Mouse (Mus musculus) stomach, postnatal 0 days (tissue): ENCODE results near the gene Zc3h15. TPM values are rescaled to one million over a fixed set of nuclear protein-coding genes. Genes with fewer than 3 reads are reported as not detected.

ENCODE experiments used
- ATAC-seq: fragments of 200-750 bp; cut with Nextera tagmentation; 2 replicates; pipeline ENCODE4 v1.8.0; 2017; ENCODE audit not compliant: low FRiP score, low TSS enrichment
- DNase-seq: peaks from one replicate; pipeline ENCODE4 v3.0.0-alpha.2; 2016; ENCODE audit warnings: low spot score
- H3K27ac ChIP-seq: fragments of 300-500 bp; sonication (generic); replicated peaks from 2 replicates; pipeline ENCODE4 v1.5.1; 2014; ENCODE audit warnings: mild to moderate bottlenecking, control low read depth
- H3K27me3 ChIP-seq: fragments of 300-500 bp; sonication (generic); 2 replicates; pipeline ENCODE4 v1.6.1; 2014; ENCODE audit warnings: low read length; ENCODE audit not compliant: control insufficient read depth, insufficient read depth
- H3K36me3 ChIP-seq: fragments of 300-500 bp; sonication (generic); 2 replicates; pipeline ENCODE4 v1.6.1; 2014; ENCODE audit warnings: low read length, mixed read lengths; ENCODE audit not compliant: control insufficient read depth, insufficient read depth
- H3K4me1 ChIP-seq: fragments of 300-500 bp; sonication (generic); replicated peaks from 2 replicates; pipeline ENCODE4 v1.6.1; 2014; ENCODE audit warnings: antibody characterized with exemption; ENCODE audit not compliant: control insufficient read depth, insufficient read depth
- H3K4me2 ChIP-seq: fragments of 300-500 bp; sonication (generic); replicated peaks from 2 replicates; pipeline ENCODE4 v1.6.1; 2014; ENCODE audit warnings: low read depth, mild to moderate bottlenecking, control low read depth, moderate library complexity
- H3K4me3 ChIP-seq: fragments of 300-500 bp; sonication (generic); 2 replicates; pipeline ENCODE4 v1.5.1; 2014; ENCODE audit warnings: low read depth, low read length, control low read depth
- H3K9ac ChIP-seq: fragments of 300-500 bp; sonication (generic); 2 replicates; pipeline ENCODE4 v1.6.1; 2014; ENCODE audit warnings: mild to moderate bottlenecking, low read length, control low read depth, mixed read lengths
- H3K9me3 ChIP-seq: fragments of 300-500 bp; sonication (generic); 2 replicates; pipeline ENCODE4 v1.6.1; 2016; ENCODE audit warnings: low read length; ENCODE audit not compliant: control insufficient read depth
- CTCF ChIP-seq: IDR thresholded peaks from 2 replicates; pipeline ENCODE4 v1.5.1; 2016; ENCODE audit warnings: antibody characterized with exemption, low read depth, mild to moderate bottlenecking, moderate library complexity
- EP300 ChIP-seq: optimal IDR thresholded peaks from 2 replicates; pipeline ENCODE3; 2016; ENCODE audit warnings: antibody characterized with exemption
- WGBS: fragments of 180-500 bp; shearing (Covaris S2); extraction: QIAGEN DNeasy Blood & Tissue Kit; methylation state at CpG from one replicate; pipeline ENCODE4 v1.1.7; 2014; 5-methylcytosine and 5-hydroxymethylcytosine counted together
- polyA plus RNA-seq: library from polyadenylated mRNA; unstranded; fragments of >200 nt; fragmentation: Nextera tagmentation; extraction: Ambion mirVana; gene quantifications from 2 replicates; pipeline ENCODE4 v1.2.1, GENCODE M21; 2015

The Zc3h15 gene
- polyA plus RNA-seq, 1 experiment from 2014 or later = 106 TPM

GRCm38 (mm10) chr2:83669988-83670387 lies 25.8 kb downstream of the Zc3h15 start:
- TF ChIP-seq EP300 (no peak), CTCF (peak; percentile 54)
- no peak overlapping the region for H3K9ac ChIP-seq
- H3K27ac ChIP-seq = no peak overlapping the region
- H3K27me3 ChIP-seq = no peaks in the 10 kb centered on the region
- H3K9me3 ChIP-seq = no peaks in the 10 kb centered on the region
- 65% methylated on average over 5 of the region's 5 CpGs for WGBS
- H3K4me1 ChIP-seq = no peaks in the 10 kb centered on the region
- no peaks in the 10 kb centered on the region for H3K36me3 ChIP-seq
- no peak for DNase-seq
- no peak overlapping the region for H3K4me3 ChIP-seq
- H3K4me2 ChIP-seq = no peak overlapping the region
- no peak for ATAC-seq

- H3K9ac ChIP-seq = no peak overlapping the region
- no peaks in the 10 kb centered on the region for H3K27me3 ChIP-seq
- no peaks in the 10 kb centered on the region for H3K4me1 ChIP-seq
- ATAC-seq = no peak
- H3K4me3 ChIP-seq = no peak overlapping the region
- WGBS = 79% methylated on average over 2 of the region's 2 CpGs
- no peak overlapping the region for H3K27ac ChIP-seq
- H3K9me3 ChIP-seq = no peaks in the 10 kb centered on the region
- H3K36me3 ChIP-seq = no peaks in the 10 kb centered on the region
- no peak for TF ChIP-seq EP300
- no peak for TF ChIP-seq CTCF
- DNase-seq = no peak
- no peak overlapping the region for H3K4me2 ChIP-seq
Observed at GRCm38 (mm10) chr2:83671843-83672242, 27.6 kb downstream of the Zc3h15 start.

GRCm38 (mm10) chr2:83673067-83673466 lies 28.8 kb downstream of the Zc3h15 start:
- no peaks in the 10 kb centered on the region for H3K36me3 ChIP-seq
- H3K9ac ChIP-seq = no peak overlapping the region; the same call in 1 of the 2 replicates
- no peak for ATAC-seq
- H3K27ac ChIP-seq = no peak overlapping the region; the same call in 1 of the 2 replicates
- no peaks in the 10 kb centered on the region for H3K4me1 ChIP-seq
- H3K9me3 ChIP-seq = no peaks in the 10 kb centered on the region
- H3K4me2 ChIP-seq = no peak overlapping the region
- H3K4me3 ChIP-seq = no peak overlapping the region
- DNase-seq = no peak
- TF ChIP-seq CTCF (no peak), EP300 (no peak)
- 55% methylated on average over 7 of the region's 7 CpGs for WGBS
- no peaks in the 10 kb centered on the region for H3K27me3 ChIP-seq

GRCm38 (mm10) chr2:83673843-83674242 lies 29.6 kb downstream of the Zc3h15 start:
- no peak overlapping the region for H3K27ac ChIP-seq
- H3K4me2 ChIP-seq = no peak overlapping the region
- no peaks in the 10 kb centered on the region for H3K27me3 ChIP-seq
- no peak overlapping the region for H3K4me3 ChIP-seq
- H3K9ac ChIP-seq = no peak overlapping the region
- no peaks in the 10 kb centered on the region for H3K4me1 ChIP-seq
- H3K9me3 ChIP-seq = no peaks in the 10 kb centered on the region
- WGBS = 75% methylated on average over 2 of the region's 2 CpGs
- DNase-seq (no peak), ATAC-seq (no peak)
- no peaks in the 10 kb centered on the region for H3K36me3 ChIP-seq
- TF ChIP-seq EP300 = no peak
- TF ChIP-seq CTCF = no peak

- Histone ChIP-seq H3K36me3 (no peaks in the 10 kb centered on the region), H3K4me1 (no peaks in the 10 kb centered on the region), H3K4me2 (no peak overlapping the region), H3K9ac (no peak overlapping the region), H3K9me3 (no peaks in the 10 kb centered on the region), H3K27ac (no peak overlapping the region), H3K27me3 (no peaks in the 10 kb centered on the region), H3K4me3 (no peak overlapping the region)
- ATAC-seq (no peak), DNase-seq (no peak)
- no peak for TF ChIP-seq EP300
- TF ChIP-seq CTCF = no peak
- WGBS = 80% methylated on average over 7 of the region's 7 CpGs
Observed at GRCm38 (mm10) chr2:83674421-83674820, 30.2 kb downstream of the Zc3h15 start.

- TF ChIP-seq EP300 (no peak), CTCF (no peak)
- ATAC-seq (no peak), DNase-seq (no peak)
- Histone ChIP-seq H3K36me3 (no peaks in the 10 kb centered on the region), H3K4me3 (no peak overlapping the region), H3K27me3 (no peaks in the 10 kb centered on the region), H3K4me1 (no peaks in the 10 kb centered on the region), H3K9ac (no peak overlapping the region), H3K9me3 (no peaks in the 10 kb centered on the region), H3K27ac (no peak overlapping the region), H3K4me2 (no peak overlapping the region)
- WGBS = 89% methylated on average over 9 of the region's 9 CpGs
Observed at GRCm38 (mm10) chr2:83674896-83675295, 30.7 kb downstream of the Zc3h15 start.
